Mouse (Mus musculus) forebrain, embryonic 15.5 days (tissue): ENCODE measurements around the gene Rnf151. TPM values are rescaled to one million over a fixed set of nuclear protein-coding genes. Genes with fewer than 3 reads are reported as not detected.

ENCODE experiments used
- ATAC-seq: fragments of 200-750 bp; cut with Nextera tagmentation; replicated peaks from 2 replicates; pipeline ENCODE4 v1.8.0; 2017; ENCODE audit warnings: mild to moderate bottlenecking, moderate TSS enrichment, moderate library complexity
- H3K27ac ChIP-seq: fragments of 300-500 bp; sonication (generic); replicated peaks from 2 replicates; pipeline ENCODE4 v1.5.1; 2015; ENCODE audit warnings: mild to moderate bottlenecking, inconsistent platforms
- H3K27me3 ChIP-seq: fragments of 300-500 bp; sonication (generic); 2 replicates; pipeline ENCODE4 v1.6.1; 2015; ENCODE audit warnings: inconsistent platforms
- H3K36me3 ChIP-seq: fragments of 300-500 bp; sonication (generic); 2 replicates; pipeline ENCODE4 v1.6.1; 2015; ENCODE audit warnings: mild to moderate bottlenecking, inconsistent platforms
- H3K4me1 ChIP-seq: fragments of 300-500 bp; sonication (generic); 2 replicates; pipeline ENCODE4 v1.6.1; 2015; ENCODE audit warnings: inconsistent platforms
- H3K4me2 ChIP-seq: fragments of 300-500 bp; sonication (generic); replicated peaks from 2 replicates; pipeline ENCODE4 v1.6.1; 2015; ENCODE audit warnings: mild to moderate bottlenecking, inconsistent platforms
- H3K4me3 ChIP-seq: fragments of 300-500 bp; sonication (generic); 2 replicates; pipeline ENCODE4 v1.5.1; 2015; ENCODE audit warnings: mild to moderate bottlenecking, inconsistent platforms
- H3K9ac ChIP-seq: fragments of 300-500 bp; sonication (generic); replicated peaks from 2 replicates; pipeline ENCODE4 v1.6.1; 2015; ENCODE audit warnings: mild to moderate bottlenecking, inconsistent platforms
- H3K9me3 ChIP-seq: fragments of 300-500 bp; sonication (generic); 2 replicates; pipeline ENCODE4 v1.6.1; 2016; ENCODE audit warnings: inconsistent platforms
- WGBS: fragments of 180-500 bp; shearing (Covaris S2); methylation state at CpG from one replicate; pipeline ENCODE4 v1.1.7; 2015; ENCODE audit warnings: mixed read lengths; 5-methylcytosine and 5-hydroxymethylcytosine counted together
- polyA plus RNA-seq: library from polyadenylated mRNA; unstranded; fragments of >200 nt; fragmentation: Nextera tagmentation; extraction: Ambion mirVana; gene quantifications from 2 replicates; pipeline ENCODE4 v1.2.1, GENCODE M21; 2015

Rnf151 gene
- polyA plus RNA-seq, 1 experiment from 2014 or later, result not detected

DNA sequence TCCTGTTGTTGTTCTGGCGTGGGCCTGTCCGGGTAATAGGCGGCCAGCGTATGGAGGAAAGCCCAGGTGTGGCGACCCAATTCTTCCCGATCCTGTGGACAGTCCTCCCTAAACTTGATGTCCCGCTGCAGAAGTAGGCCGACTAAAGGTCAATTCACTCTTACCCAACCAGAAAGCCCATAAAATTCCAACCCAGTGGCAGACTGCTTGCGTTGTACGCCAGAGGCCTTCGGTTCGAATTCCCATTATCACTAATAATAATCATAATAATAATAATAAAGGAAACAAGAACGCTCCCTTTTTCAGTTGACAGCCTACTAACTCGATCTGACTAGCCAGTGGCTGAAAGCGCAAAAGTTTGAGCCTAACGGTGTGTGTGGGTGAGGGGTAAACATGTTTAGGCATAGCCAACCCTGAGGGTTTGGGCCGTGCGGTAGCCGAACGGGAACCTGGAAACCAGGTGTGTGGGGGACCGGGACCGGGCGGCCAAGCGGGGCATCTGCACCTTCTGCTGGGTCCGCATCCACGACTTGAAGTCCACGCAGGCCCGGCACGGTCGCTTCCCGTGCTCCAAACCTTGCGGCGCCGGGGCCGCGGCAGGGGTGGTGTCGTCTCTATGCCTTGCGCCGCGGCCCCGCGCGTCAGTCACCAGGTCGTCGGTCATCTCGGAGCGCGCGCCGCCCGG, 22.4 kb downstream of the Rnf151 start:
- ATAC-seq, result peak; percentile 38
- Histone ChIP-seq H3K4me2 (peak overlapping the region; percentile 72), H3K27me3 (no peaks in the 10 kb centered on the region), H3K4me1 (peaks cover 26% of the 10 kb centered on the region), H3K4me3 (peak overlapping the region; percentile 77), H3K27ac (peak overlapping the region; percentile 87), H3K9me3 (no peaks in the 10 kb centered on the region), H3K36me3 (peaks cover 21% of the 10 kb centered on the region), H3K9ac (peak overlapping the region; percentile 86)
- WGBS, result 7% methylated on average over 44 of the region's 51 CpGs

- no peak overlapping the region for H3K9ac ChIP-seq
- no peak for ATAC-seq
- WGBS, result 89% methylated on average over 5 of the region's 5 CpGs
- peaks cover 13% of the 10 kb centered on the region for H3K27me3 ChIP-seq
- peaks cover 15% of the 10 kb centered on the region for H3K36me3 ChIP-seq
- H3K27ac ChIP-seq, result no peak overlapping the region
- H3K4me2 ChIP-seq, result no peak overlapping the region
- peaks cover 51% of the 10 kb centered on the region for H3K4me1 ChIP-seq
- H3K4me3 ChIP-seq, result no peak overlapping the region
- no peaks in the 10 kb centered on the region for H3K9me3 ChIP-seq
Measured at GRCm38 (mm10) chr17:24692385-24692784, 25.5 kb downstream of the Rnf151 start.

DNA sequence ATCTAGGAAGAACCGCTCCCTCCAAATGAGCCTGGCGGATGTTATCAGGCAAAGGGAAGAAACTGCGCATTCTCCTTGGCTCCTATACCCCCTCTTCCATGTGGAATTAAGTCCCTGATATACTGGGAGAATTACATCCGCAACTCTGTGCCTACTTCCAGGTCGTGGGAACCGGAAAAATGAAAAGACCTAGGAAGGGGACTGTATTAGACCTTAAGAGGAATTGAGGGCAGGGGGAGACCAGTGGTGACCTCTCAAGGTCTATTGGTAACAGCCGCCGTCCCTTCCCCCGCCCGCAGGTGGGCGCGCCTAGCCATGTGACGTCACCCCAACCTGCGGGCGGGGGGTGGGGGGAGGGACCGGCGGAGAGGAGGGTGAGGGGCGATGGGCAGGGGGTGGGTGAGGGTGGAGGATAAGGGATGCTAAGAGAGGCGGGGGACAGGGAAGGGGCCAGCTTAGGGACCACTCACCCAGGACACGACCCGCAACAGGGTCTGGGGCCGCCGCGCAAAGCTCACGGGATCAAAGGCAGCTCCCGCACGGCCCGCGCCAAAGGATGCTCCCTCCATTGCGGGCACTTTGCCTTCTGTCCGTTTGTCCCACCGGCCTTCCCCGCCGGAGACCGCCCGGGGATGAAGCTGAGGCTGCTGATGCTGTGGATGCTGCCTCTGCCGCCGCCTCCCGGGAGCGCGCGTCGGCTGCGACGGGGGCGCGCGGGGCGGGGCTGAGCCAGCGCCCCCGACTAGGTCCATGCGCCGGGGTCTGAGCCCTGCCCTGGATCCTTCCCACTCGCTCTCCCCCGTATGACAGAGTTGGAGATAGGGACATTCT, 28.4 kb downstream of the Rnf151 start, which contains the start of gene Syngr3:
Gene Syngr3, minus strand, starts transcription at position 705 of the 831 bp plus-strand sequence.
- peak within 1 kb of the TSS; percentile 90 for H3K27ac ChIP-seq
- H3K36me3 ChIP-seq, result peaks cover 15% of the 10 kb centered on the region
- peak within 1 kb of the TSS; percentile 79 for H3K4me2 ChIP-seq
- H3K27me3 ChIP-seq, result peaks cover 13% of the 10 kb centered on the region
- H3K9me3 ChIP-seq, result no peaks in the 10 kb centered on the region
- peaks cover 36% of the 10 kb centered on the region for H3K4me1 ChIP-seq
- WGBS, result under 1% methylated on average over 53 of the region's 55 CpGs
- peak within 1 kb of the TSS; percentile 96 for H3K4me3 ChIP-seq
- peak; percentile 59 for ATAC-seq
- H3K9ac ChIP-seq, result peak within 1 kb of the TSS; percentile 98

DNA sequence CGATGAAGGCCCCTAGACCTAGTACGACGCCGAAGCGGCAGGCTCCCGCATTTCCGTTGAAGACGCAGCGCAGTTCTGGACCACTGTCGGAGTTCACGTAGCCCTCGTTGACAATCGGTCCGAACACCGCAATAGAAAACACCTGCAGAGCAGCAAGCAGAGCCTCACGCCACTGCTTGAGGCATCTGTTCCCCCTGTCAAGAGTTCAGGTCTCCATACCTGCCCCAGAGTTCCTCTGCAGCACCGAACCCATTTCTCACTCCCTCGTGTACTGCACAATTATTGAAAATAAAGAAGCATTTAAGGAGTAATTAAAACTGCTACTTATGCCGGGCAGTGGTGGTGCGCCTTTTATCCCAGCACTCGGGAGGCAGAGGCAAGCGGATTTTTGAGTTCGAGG, 30.3 kb downstream of the Rnf151 start:
- peak overlapping the region; percentile 96 for H3K4me3 ChIP-seq
- no peak for ATAC-seq
- peak overlapping the region; percentile 23; the same call in 1 of the 2 replicates for H3K9ac ChIP-seq
- peak overlapping the region; percentile 55 for H3K4me2 ChIP-seq
- no peaks in the 10 kb centered on the region for H3K9me3 ChIP-seq
- WGBS, result 18% methylated on average over 23 of the region's 23 CpGs
- peaks cover 7% of the 10 kb centered on the region for H3K36me3 ChIP-seq
- no peak overlapping the region for H3K27ac ChIP-seq
- H3K4me1 ChIP-seq, result peaks cover 31% of the 10 kb centered on the region
- H3K27me3 ChIP-seq, result peaks cover 13% of the 10 kb centered on the region

GRCm38 (mm10) chr17:24687146-24687595, 30.7 kb downstream of the Rnf151 start:
- Histone ChIP-seq H3K36me3 (peaks cover 5% of the 10 kb centered on the region; the same call in 1 of the 2 replicates), H3K4me2 (peak overlapping the region; percentile 55), H3K4me1 (peaks cover 31% of the 10 kb centered on the region), H3K9ac (peak overlapping the region; percentile 23; the same call in 1 of the 2 replicates), H3K27ac (no peak overlapping the region), H3K9me3 (no peaks in the 10 kb centered on the region), H3K27me3 (peaks cover 13% of the 10 kb centered on the region), H3K4me3 (peak overlapping the region; percentile 96)
- WGBS, result 2% methylated on average over 25 of the region's 25 CpGs
- no peak for ATAC-seq

GRCm38 (mm10) chr17:24686514-24686913, 31.3 kb downstream of the Rnf151 start:
- Histone ChIP-seq H3K36me3 (peaks cover 6% of the 10 kb centered on the region), H3K9ac (no peak overlapping the region), H3K4me2 (no peak overlapping the region; the same call in 1 of the 2 replicates), H3K4me1 (peaks cover 31% of the 10 kb centered on the region), H3K4me3 (0 out of 2 replicates have a peak overlapping the region, but pooled peaks have one; percentile 3), H3K27me3 (peaks cover 13% of the 10 kb centered on the region), H3K9me3 (no peaks in the 10 kb centered on the region), H3K27ac (no peak overlapping the region)
- no peak for ATAC-seq
- 36% methylated on average over 16 of the region's 16 CpGs for WGBS

GRCm38 (mm10) chr17:24677500-24678080, 40.3 kb downstream of the Rnf151 start:
- H3K27ac ChIP-seq, result no peak overlapping the region
- H3K9me3 ChIP-seq, result no peaks in the 10 kb centered on the region
- H3K9ac ChIP-seq, result no peak overlapping the region
- peaks cover 54% of the 10 kb centered on the region for H3K36me3 ChIP-seq
- no peak overlapping the region for H3K4me2 ChIP-seq
- H3K27me3 ChIP-seq, result no peaks in the 10 kb centered on the region
- WGBS, result 91% methylated on average over 24 of the region's 24 CpGs
- H3K4me1 ChIP-seq, result peaks cover 3% of the 10 kb centered on the region
- no peak for ATAC-seq
- H3K4me3 ChIP-seq, result no peak overlapping the region

GRCm38 (mm10) chr17:24676877-24677276, 41.0 kb downstream of the Rnf151 start:
- Histone ChIP-seq H3K9me3 (no peaks in the 10 kb centered on the region), H3K4me3 (no peak overlapping the region), H3K27ac (no peak overlapping the region), H3K9ac (no peak overlapping the region), H3K4me2 (no peak overlapping the region), H3K36me3 (peaks cover 49% of the 10 kb centered on the region), H3K27me3 (no peaks in the 10 kb centered on the region), H3K4me1 (peaks cover 8% of the 10 kb centered on the region)
- WGBS, result 95% methylated on average over 5 of the region's 5 CpGs
- no peak for ATAC-seq

DNA sequence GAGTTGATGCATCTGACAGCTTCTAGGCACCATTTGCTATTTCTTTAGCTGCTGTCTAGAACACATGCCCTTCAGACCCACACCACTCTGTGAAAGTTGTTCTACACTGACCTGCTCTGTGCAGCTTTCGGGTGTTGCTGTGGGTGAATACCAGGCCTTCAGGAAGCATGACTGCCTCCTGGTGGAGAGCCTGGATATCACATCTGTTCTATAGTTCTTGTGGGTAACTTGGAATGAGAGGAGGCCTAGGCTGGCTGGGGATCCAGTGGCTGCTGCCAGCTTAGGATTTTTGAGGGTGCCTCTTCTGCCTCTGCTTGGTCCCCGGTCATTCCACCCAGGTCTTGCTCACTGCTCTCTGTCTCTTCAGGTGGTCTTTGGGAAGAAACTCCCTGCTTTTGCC, 41.7 kb downstream of the Rnf151 start:
- ATAC-seq, result 0 out of 2 replicates have a peak, but pooled peaks have one; percentile 23
- Histone ChIP-seq H3K4me1 (peaks cover 15% of the 10 kb centered on the region), H3K27me3 (no peaks in the 10 kb centered on the region), H3K9ac (no peak overlapping the region), H3K36me3 (peaks cover 45% of the 10 kb centered on the region), H3K4me2 (no peak overlapping the region), H3K9me3 (no peaks in the 10 kb centered on the region), H3K27ac (no peak overlapping the region), H3K4me3 (no peak overlapping the region)
- 48% methylated on average over 2 of the region's 2 CpGs for WGBS

- Histone ChIP-seq H3K27me3 (no peaks in the 10 kb centered on the region), H3K4me1 (peaks cover 28% of the 10 kb centered on the region), H3K4me3 (no peak overlapping the region), H3K9me3 (no peaks in the 10 kb centered on the region), H3K36me3 (peaks cover 27% of the 10 kb centered on the region), H3K27ac (no peak overlapping the region), H3K9ac (0 out of 2 replicates have a peak overlapping the region, but pooled peaks have one; percentile 9), H3K4me2 (no peak overlapping the region)
- 76% methylated on average over 7 of the region's 7 CpGs for whole genome bisulfite sequencing
- no peak for ATAC-seq
Measured at GRCm38 (mm10) chr17:24674277-24674676, 43.6 kb downstream of the Rnf151 start.

- H3K4me1 ChIP-seq, result peaks cover 34% of the 10 kb centered on the region
- H3K9me3 ChIP-seq, result no peaks in the 10 kb centered on the region
- H3K9ac ChIP-seq, result no peak overlapping the region
- no peak overlapping the region for H3K4me3 ChIP-seq
- ATAC-seq, result no peak
- peaks cover 7% of the 10 kb centered on the region; the same call in 1 of the 2 replicates for H3K36me3 ChIP-seq
- 38% methylated on average over 5 of the region's 5 CpGs for WGBS
- H3K27me3 ChIP-seq, result no peaks in the 10 kb centered on the region
- no peak overlapping the region for H3K4me2 ChIP-seq
- no peak overlapping the region for H3K27ac ChIP-seq
Measured at GRCm38 (mm10) chr17:24672141-24672540, 45.7 kb downstream of the Rnf151 start.

DNA sequence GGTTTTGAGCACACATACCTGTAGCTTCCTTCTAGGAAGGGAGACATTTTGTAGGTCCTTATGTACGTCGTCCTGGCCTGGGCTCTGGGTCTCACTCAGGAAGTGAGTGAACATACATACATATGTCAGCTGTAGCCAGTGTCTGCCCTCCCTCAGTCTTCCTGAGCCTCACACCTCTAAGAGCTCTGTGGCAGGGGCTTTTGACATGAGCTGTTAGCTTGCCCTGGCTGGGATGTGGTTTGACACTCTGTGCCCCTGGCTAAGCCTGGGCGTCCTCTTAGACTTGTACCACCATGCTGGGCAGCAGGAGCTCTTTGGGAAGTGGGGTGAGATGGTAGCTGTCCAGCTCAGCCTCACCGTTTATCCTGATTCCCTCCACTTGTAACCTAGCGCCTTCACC, 46.5 kb downstream of the Rnf151 start:
- no peaks in the 10 kb centered on the region for H3K9me3 ChIP-seq
- no peaks in the 10 kb centered on the region for H3K27me3 ChIP-seq
- H3K9ac ChIP-seq, result no peak overlapping the region
- H3K4me2 ChIP-seq, result peak overlapping the region; percentile 73
- H3K27ac ChIP-seq, result no peak overlapping the region
- peaks cover 34% of the 10 kb centered on the region for H3K4me1 ChIP-seq
- ATAC-seq, result no peak
- H3K4me3 ChIP-seq, result peak overlapping the region; percentile 92
- H3K36me3 ChIP-seq, result no peaks in the 10 kb centered on the region
- 70% methylated on average over 5 of the region's 5 CpGs for WGBS
